Mouse (Mus musculus) heart, embryonic 15.5 days (tissue): ENCODE measurements around the gene Pkig. TPM values are rescaled to one million over a fixed set of nuclear protein-coding genes. Genes with fewer than 3 reads are reported as not detected.

ENCODE experiments used
- ATAC-seq: fragments of 200-750 bp; cut with Nextera tagmentation; replicated peaks from 2 replicates; pipeline ENCODE4 v1.8.0; 2017; ENCODE audit warnings: low read depth, moderate TSS enrichment; ENCODE audit not compliant: insufficient number of reproducible peaks, insufficient read depth, low FRiP score
- H3K27ac ChIP-seq: fragments of 300-500 bp; sonication (generic); 2 replicates; pipeline ENCODE4 v1.5.1; 2015; ENCODE audit warnings: mild to moderate bottlenecking, inconsistent platforms
- H3K27me3 ChIP-seq: fragments of 300-500 bp; sonication (generic); 2 replicates; pipeline ENCODE4 v1.6.1; 2015; ENCODE audit warnings: inconsistent platforms
- H3K36me3 ChIP-seq: fragments of 300-500 bp; sonication (generic); 2 replicates; pipeline ENCODE4 v1.6.1; 2015; ENCODE audit warnings: mild to moderate bottlenecking, inconsistent platforms
- H3K4me1 ChIP-seq: fragments of 300-500 bp; sonication (generic); replicated peaks from 2 replicates; pipeline ENCODE4 v1.6.1; 2015; ENCODE audit warnings: inconsistent platforms
- H3K4me2 ChIP-seq: fragments of 300-500 bp; sonication (generic); 2 replicates; pipeline ENCODE4 v1.6.1; 2015; ENCODE audit warnings: inconsistent platforms, mild to moderate bottlenecking, moderate library complexity
- H3K4me3 ChIP-seq: fragments of 300-500 bp; sonication (generic); 2 replicates; pipeline ENCODE4 v1.5.1; 2015; ENCODE audit warnings: mild to moderate bottlenecking, inconsistent platforms
- H3K9ac ChIP-seq: fragments of 300-500 bp; sonication (generic); 2 replicates; pipeline ENCODE4 v1.6.1; 2015; ENCODE audit warnings: mild to moderate bottlenecking, inconsistent platforms
- H3K9me3 ChIP-seq: fragments of 300-500 bp; sonication (generic); replicated peaks from 2 replicates; pipeline ENCODE4 v1.6.1; 2016; ENCODE audit warnings: inconsistent platforms
- WGBS: fragments of 180-500 bp; shearing (Covaris S2); methylation state at CpG from one replicate; pipeline ENCODE4 v1.1.7; 2015; ENCODE audit warnings: mixed read lengths; 5-methylcytosine and 5-hydroxymethylcytosine counted together
- polyA plus RNA-seq: library from polyadenylated mRNA; unstranded; fragments of >200 nt; fragmentation: Nextera tagmentation; extraction: Ambion mirVana; gene quantifications from 2 replicates; pipeline ENCODE4 v1.2.1, GENCODE M21; 2015

Pkig gene
- polyA plus RNA-seq, 1 experiment from 2014 or later, result 356 TPM

DNA sequence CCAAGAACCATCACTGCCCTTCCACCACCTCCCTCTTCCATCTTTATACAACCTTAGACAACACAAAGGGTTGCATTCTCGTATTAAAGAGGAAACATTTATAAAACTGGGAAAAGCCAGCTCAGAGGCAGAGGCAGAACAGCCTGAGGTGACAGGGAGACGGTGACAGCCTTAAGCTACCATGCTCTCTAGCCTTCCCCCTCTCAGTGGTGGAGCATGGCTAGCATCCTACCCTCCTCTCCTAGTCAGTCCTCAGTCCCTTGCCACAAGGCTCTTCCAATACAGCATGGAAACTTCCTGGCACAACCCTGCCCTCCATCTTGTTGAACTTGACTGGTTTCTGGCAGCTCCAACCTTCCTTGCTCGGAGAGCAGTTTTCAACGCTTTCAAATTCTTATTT is 70.1 kb downstream of the Pkig start:
- Histone ChIP-seq H3K9ac (no peak overlapping the region), H3K4me1 (no peaks in the 10 kb centered on the region; the same call in 1 of the 2 replicates), H3K27ac (no peak overlapping the region), H3K36me3 (peaks cover 25% of the 10 kb centered on the region; the same call in 1 of the 2 replicates), H3K9me3 (no peaks in the 10 kb centered on the region), H3K27me3 (no peaks in the 10 kb centered on the region), H3K4me3 (no peak overlapping the region), H3K4me2 (no peak overlapping the region)
- 76% methylated on average over 4 of the region's 4 CpGs for WGBS
- ATAC-seq, result no peak

- H3K27ac ChIP-seq, result no peak overlapping the region
- H3K9ac ChIP-seq, result no peak overlapping the region
- peaks cover 21% of the 10 kb centered on the region; the same call in 1 of the 2 replicates for H3K36me3 ChIP-seq
- ATAC-seq, result no peak
- WGBS, result 86% methylated on average over 11 of the region's 11 CpGs
- no peak overlapping the region for H3K4me3 ChIP-seq
- no peak overlapping the region for H3K4me2 ChIP-seq
- H3K4me1 ChIP-seq, result peaks cover 24% of the 10 kb centered on the region
- no peaks in the 10 kb centered on the region for H3K9me3 ChIP-seq
- H3K27me3 ChIP-seq, result no peaks in the 10 kb centered on the region
These were observed 73.8 kb downstream of the Pkig start for GRCm38 (mm10) chr2:163732021-163732420.

DNA sequence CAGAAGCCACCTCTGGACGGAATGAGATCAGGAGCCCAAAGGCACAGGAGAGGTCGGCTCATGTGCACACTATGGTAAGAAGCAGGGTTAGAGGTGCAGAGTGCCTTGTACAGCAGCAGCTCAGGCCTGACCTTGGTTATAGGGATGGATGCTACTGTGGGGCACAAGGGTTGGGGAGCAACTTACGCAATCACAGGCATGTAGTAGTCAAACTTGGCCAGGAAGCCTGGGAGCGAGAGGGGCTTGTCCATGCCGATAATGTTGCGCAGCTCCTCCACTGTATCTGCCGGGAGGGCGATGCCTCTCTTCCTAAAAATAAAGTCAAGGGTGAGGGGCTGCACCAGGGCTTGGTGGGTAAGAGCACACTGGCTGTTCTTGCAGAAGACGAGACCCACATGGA is 77.0 kb downstream of the Pkig start:
- Histone ChIP-seq H3K4me1 (peaks cover 25% of the 10 kb centered on the region), H3K27me3 (no peaks in the 10 kb centered on the region), H3K4me2 (no peak overlapping the region), H3K4me3 (no peak overlapping the region), H3K27ac (peak overlapping the region; percentile 60), H3K36me3 (peaks cover 14% of the 10 kb centered on the region; the same call in 1 of the 2 replicates), H3K9ac (no peak overlapping the region), H3K9me3 (no peaks in the 10 kb centered on the region)
- no peak for ATAC-seq
- WGBS, result 77% methylated on average over 9 of the region's 9 CpGs

DNA sequence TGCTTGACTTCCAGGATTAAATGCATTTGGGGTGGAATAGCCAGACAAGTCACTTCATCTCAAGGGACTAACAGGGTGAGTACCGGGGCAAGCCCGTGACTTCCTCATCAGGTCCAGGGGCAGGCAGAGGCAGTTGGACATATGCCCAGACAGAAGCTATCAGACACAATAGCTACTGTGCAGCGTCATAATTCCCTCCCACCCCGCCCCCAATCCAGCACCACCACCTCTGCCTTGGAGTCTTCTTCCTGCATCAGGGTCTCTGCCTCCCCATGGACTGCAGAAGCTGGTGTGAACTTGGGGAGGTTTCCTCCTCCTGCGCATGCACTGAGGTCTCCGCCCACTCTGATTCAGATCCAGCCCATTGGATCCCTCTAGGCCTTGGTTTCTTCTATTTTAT is 77.8 kb downstream of the Pkig start:
- H3K27me3 ChIP-seq, result no peaks in the 10 kb centered on the region
- H3K36me3 ChIP-seq, result peaks cover 9% of the 10 kb centered on the region; the same call in 1 of the 2 replicates
- no peak overlapping the region for H3K4me3 ChIP-seq
- H3K9ac ChIP-seq, result no peak overlapping the region
- H3K4me2 ChIP-seq, result no peak overlapping the region
- no peaks in the 10 kb centered on the region for H3K9me3 ChIP-seq
- peak; percentile 81 for ATAC-seq
- peaks cover 25% of the 10 kb centered on the region for H3K4me1 ChIP-seq
- peak overlapping the region; percentile 60 for H3K27ac ChIP-seq
- WGBS, result 30% methylated on average over 6 of the region's 6 CpGs

DNA sequence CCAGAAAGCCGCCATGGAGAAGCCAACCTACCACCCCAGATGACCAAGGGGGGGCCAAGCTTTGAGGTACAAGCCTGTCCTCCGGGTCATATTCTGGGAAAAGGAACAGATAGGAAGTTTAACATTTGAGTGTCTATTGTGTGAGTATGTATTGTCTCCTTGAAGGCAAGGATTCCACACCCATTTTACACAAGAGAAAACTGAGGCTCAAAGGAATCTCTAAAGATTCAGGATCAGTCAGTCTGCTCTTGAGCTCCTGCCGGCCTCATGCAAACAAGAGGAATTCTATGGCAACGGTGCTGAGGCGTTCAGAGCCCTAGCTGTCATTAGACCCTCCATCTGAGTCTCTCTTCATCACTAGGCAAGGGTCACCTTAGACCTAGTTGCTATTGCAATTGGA is 84.5 kb downstream of the Pkig start:
- Histone ChIP-seq H3K9me3 (no peaks in the 10 kb centered on the region), H3K4me2 (no peak overlapping the region), H3K36me3 (no peaks in the 10 kb centered on the region), H3K9ac (no peak overlapping the region), H3K4me1 (peaks cover 9% of the 10 kb centered on the region; the same call in 1 of the 2 replicates), H3K27me3 (peaks cover 2% of the 10 kb centered on the region; the same call in 1 of the 2 replicates), H3K27ac (no peak overlapping the region), H3K4me3 (no peak overlapping the region)
- 70% methylated on average over 5 of the region's 5 CpGs for WGBS
- ATAC-seq, result no peak

- no peak overlapping the region for H3K4me3 ChIP-seq
- peaks cover 9% of the 10 kb centered on the region for H3K27me3 ChIP-seq
- H3K36me3 ChIP-seq, result no peaks in the 10 kb centered on the region
- H3K27ac ChIP-seq, result no peak overlapping the region
- H3K9ac ChIP-seq, result no peak overlapping the region
- no peaks in the 10 kb centered on the region for H3K9me3 ChIP-seq
- no peak for ATAC-seq
- H3K4me1 ChIP-seq, result peaks cover 9% of the 10 kb centered on the region; the same call in 1 of the 2 replicates
- WGBS, result 44% methylated on average over 6 of the region's 6 CpGs
- H3K4me2 ChIP-seq, result no peak overlapping the region
These were observed 85.2 kb downstream of the Pkig start for GRCm38 (mm10) chr2:163743357-163743756.

DNA sequence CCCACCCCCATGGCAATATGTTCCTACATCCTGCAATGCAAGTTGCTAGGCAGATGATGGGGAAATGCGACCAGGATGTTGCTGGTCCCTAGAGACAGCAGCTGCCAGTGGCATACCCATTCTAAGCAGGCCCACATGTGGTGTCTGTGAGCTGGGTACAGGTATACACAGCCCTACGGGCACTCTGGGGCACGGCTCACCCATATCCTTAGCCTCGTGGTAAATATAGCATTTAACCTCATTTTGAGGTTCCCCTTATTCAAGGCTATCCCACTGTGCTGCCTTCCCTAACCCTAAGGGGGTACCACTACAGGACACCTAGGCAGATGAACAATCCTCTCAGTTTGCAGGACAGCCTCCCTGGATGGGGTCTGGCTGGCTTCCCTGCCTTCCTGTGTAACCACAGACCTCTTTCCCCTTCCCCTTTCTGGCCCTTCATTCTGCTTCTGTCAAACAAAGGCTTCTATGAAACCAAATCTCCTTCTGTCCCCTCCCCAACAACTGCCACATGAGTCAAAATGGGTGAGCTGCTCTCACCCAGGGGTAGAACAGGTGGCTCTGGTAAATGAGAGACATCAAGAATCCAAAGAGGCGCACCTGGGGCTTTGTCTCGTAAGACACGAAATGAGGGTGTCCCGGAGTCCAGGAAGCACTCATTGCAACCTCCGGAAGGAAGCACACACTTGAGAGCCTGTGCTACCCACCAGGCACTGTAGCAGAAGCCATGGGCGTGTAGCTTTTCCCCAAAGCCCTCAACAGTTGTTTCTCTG is 86.8 kb downstream of the Pkig start:
- peaks cover 23% of the 10 kb centered on the region for H3K27me3 ChIP-seq
- no peak overlapping the region for H3K27ac ChIP-seq
- WGBS, result 73% methylated on average over 10 of the region's 10 CpGs
- no peak overlapping the region for H3K4me3 ChIP-seq
- peaks cover 20% of the 10 kb centered on the region for H3K4me1 ChIP-seq
- H3K36me3 ChIP-seq, result no peaks in the 10 kb centered on the region
- H3K4me2 ChIP-seq, result no peak overlapping the region
- ATAC-seq, result no peak
- H3K9ac ChIP-seq, result no peak overlapping the region
- H3K9me3 ChIP-seq, result no peaks in the 10 kb centered on the region

DNA sequence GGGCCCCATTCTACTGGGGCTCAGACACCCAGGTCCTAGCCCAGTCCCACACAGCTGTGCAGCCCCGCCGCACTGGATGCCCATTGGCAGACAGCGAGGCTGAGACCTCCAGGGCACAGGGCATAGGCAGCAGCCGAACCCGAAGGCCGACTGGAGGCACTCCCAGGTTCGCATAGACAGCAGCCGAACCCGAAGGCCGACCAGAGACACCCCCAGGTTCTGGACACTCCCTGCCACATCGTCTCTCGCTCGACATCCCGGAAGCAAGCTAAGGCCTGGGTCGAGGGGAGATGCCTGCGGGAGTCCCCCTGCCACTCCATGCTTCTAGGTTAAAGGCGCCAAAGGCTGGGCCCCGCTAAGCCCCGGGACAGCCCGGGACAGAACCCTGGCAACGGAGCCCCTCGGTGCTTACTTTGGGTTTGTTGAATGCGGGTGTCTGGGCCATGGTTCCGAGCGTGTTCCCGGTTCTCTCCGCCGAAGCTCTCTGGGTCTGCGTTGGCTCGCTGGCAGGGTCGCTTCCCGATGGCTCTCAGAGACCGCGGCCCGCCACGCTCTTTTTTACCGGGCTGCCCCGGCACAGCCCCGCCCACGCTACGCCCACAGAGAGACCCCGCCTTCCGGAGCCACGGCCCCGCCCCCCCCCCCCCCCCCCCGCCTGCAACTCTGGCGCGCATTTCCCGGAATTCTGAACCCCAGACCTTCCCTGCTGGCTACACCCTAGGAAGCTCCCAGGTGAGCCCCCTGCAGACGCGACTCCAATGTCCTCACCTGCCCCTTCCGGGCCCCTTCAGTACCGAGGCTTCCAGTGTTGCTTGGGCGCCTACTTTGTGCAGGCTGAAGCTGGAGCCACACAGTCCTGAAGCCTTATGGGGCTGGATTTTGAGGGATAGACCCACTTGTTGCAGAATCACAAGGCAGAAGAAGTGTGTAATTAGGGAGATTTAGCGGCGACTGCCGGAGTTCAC is 91.7 kb downstream of the Pkig start, which contains the start of gene Ada:
TSS of gene Ada (minus strand) at position 593 of the 965 bp plus-strand sequence.
- peak; percentile 73 for ATAC-seq
- peak within 1 kb of the TSS; percentile 57 for H3K4me3 ChIP-seq
- H3K4me2 ChIP-seq, result peak within 1 kb of the TSS; percentile 97
- H3K27me3 ChIP-seq, result peaks cover 23% of the 10 kb centered on the region
- 1% methylated on average over 56 of the region's 57 CpGs for WGBS
- peak within 1 kb of the TSS; percentile 58 for H3K9ac ChIP-seq
- no peaks in the 10 kb centered on the region for H3K36me3 ChIP-seq
- H3K9me3 ChIP-seq, result no peaks in the 10 kb centered on the region
- H3K27ac ChIP-seq, result no peak within 1 kb of the TSS
- peaks cover 17% of the 10 kb centered on the region for H3K4me1 ChIP-seq

DNA sequence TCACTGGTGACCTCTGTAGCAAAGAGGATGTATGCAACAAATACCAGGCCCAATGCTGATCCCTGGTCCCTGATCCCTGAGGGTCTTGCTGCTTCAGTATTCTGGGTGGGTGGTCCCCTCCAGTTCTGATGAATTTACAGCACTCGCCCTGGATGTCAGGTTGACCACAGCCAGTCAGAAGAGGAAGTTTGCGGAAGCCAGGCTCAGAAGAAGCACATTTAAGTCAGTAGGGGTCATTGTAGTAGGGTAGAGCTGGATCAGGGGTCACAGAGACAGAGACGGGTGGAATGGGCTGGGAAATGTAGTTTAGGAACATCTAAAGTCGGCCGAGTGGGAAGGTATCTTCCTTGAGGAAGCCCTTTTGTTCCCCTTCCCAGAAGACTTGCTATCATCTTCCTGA is 96.0 kb downstream of the Pkig start:
- H3K9me3 ChIP-seq, result no peaks in the 10 kb centered on the region

GRCm38 (mm10) chr2:163756723-163757122 is 98.5 kb downstream of the Pkig start:
- Histone ChIP-seq H3K4me1 (no peaks in the 10 kb centered on the region; the same call in 1 of the 2 replicates), H3K4me2 (no peak overlapping the region), H3K27ac (peak overlapping the region; percentile 6; the same call in 1 of the 2 replicates), H3K36me3 (no peaks in the 10 kb centered on the region), H3K27me3 (0 out of 2 replicates have a peak, but pooled peaks cover 3% of the 10 kb centered on the region), H3K9ac (no peak overlapping the region), H3K4me3 (no peak overlapping the region), H3K9me3 (no peaks in the 10 kb centered on the region)
- ATAC-seq, result no peak
- 23% methylated on average over 2 of the region's 2 CpGs for WGBS

More for the DNA sequence above, 96.0 kb downstream of the Pkig start:
- H3K4me2 ChIP-seq, result no peak overlapping the region
- no peak for ATAC-seq
- H3K4me3 ChIP-seq, result no peak overlapping the region
- H3K9ac ChIP-seq, result no peak overlapping the region
- H3K27me3 ChIP-seq, result peaks cover 8% of the 10 kb centered on the region
- H3K4me1 ChIP-seq, result peaks cover 13% of the 10 kb centered on the region
- no peaks in the 10 kb centered on the region for H3K36me3 ChIP-seq
- 82% methylated on average over 5 of the region's 5 CpGs for WGBS
- no peak overlapping the region for H3K27ac ChIP-seq

GRCm38 (mm10) chr2:163758146-163758545 is 100.0 kb downstream of the Pkig start:
- ATAC-seq, result no peak
- H3K4me3 ChIP-seq, result no peak overlapping the region
- no peaks in the 10 kb centered on the region for H3K36me3 ChIP-seq
- H3K9ac ChIP-seq, result no peak overlapping the region
- H3K4me2 ChIP-seq, result no peak overlapping the region
- no peak overlapping the region for H3K27ac ChIP-seq
- no peaks in the 10 kb centered on the region; the same call in 1 of the 2 replicates for H3K4me1 ChIP-seq
- no peaks in the 10 kb centered on the region for H3K9me3 ChIP-seq
- WGBS, result 42% methylated on average over 2 of the region's 2 CpGs
- 0 out of 2 replicates have a peak, but pooled peaks cover 3% of the 10 kb centered on the region for H3K27me3 ChIP-seq
